Mouse (Mus musculus) heart, postnatal 14 days (tissue): Measurements from ENCODE around the gene Suclg1. TPM values are rescaled to one million over a fixed set of nuclear protein-coding genes. Genes with fewer than 3 reads are reported as not detected.
A peak's percentile ranks its signal among the peaks of the same experiment; 100 is the strongest.

Source experiments
- DNase-seq, 2 experiments: peaks; one replicate each; pipeline ENCODE4 v3.0.0; 2021 to 2022
- intact Hi-C: fragments of 180-260 bp; cut with DNase I; formaldehyde crosslinking; loops from one replicate; pipeline ENCODE4 v1.15.1; 2025
- long read RNA-seq, 2 experiments: library from polyadenylated mRNA; stranded (forward); transcript quantifications; one replicate each; pipeline ENCODE4 v2.0.0; 2021
- total RNA-seq, 2 experiments: library from RNA; stranded (reverse); gene quantifications; 2 replicates each; pipeline ENCODE4 v1.2.3; 2021

The Suclg1 gene
- 100 to 1,000 TPM; 525 to 538 TPM for total RNA-seq
- long read RNA-seq, experiment 1, transcript Suclg1-201 (9 exons, 1,519 nt): major isoform, 636 of 668 reads
- long read RNA-seq, experiment 1, partial matches to known transcripts: 25 of 668 reads
- long read RNA-seq, experiment 1, other reads (novel, unspliced or antisense): 7 of 668 reads
- long read RNA-seq, experiment 2, transcript Suclg1-201 (9 exons, 1,519 nt): major isoform, 476 of 499 reads
- long read RNA-seq, experiment 2, partial matches to known transcripts: 18 of 499 reads
- long read RNA-seq, experiment 2, other reads (novel, unspliced or antisense): 5 of 499 reads

- intact Hi-C loops: no loop called here
- DNase-seq: peak; percentile 85 to 91
Measured at GRCm38 (mm10) chr6:73248237-73249048, at the start of gene Suclg1. Gene Suclg1, plus strand, starts transcription at chr6:73248382.

GRCm38 (mm10) chr6:73203724-73204123 lies 44.5 kb upstream of the Suclg1 start:
- intact Hi-C loops: no loop called here
- no peak for DNase-seq

- intact Hi-C loops: no loop called here
- no peak for DNase-seq
Measured at GRCm38 (mm10) chr6:73204937-73205336, 43.2 kb upstream of the Suclg1 start.

DNA sequence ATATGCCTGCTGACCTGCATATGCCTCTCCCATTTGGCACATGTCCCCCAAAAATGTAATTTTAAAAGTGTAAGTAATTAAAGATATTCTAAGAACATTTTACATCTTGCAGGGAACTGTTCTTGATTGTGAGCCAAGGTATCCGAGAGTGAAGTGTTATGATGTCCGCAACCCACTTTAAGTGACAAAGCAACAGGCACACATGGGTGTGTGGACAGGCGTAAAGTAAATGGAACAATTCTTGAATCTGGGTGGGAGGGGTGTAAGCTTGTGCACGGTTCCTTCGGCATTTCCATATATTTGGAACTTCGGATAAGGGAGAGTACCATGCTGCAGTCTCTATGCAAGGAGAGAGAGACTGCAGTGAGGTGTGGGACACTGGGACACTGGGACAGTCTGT lies 38.6 kb upstream of the Suclg1 start:
- DNase-seq: no peak
- intact Hi-C loops: no loop called here

DNA sequence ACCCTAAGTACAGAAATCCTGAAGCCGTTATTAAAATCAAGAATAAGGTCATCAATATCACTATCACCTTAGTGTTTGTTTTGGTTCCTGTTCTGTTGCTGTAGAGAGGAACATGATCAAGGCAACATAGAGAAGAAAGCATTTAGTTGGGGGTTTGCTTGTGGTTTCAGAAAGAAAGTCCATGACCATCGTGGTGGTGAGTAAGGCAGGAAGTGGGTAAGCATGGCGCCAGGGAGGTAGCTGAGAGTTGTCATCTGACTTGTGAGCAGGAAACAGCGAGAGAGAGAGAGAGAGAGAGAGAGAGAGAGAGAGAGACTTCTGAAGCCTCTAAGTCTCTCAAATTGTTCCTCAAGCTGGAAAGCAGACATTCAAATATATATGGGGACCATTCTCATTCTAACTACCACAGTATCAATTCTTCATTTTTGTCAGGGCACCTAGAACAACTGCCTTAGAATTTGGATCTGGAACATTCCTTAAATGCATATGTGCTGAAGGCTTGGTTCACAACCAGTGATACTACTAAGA lies 37.7 kb upstream of the Suclg1 start:
- intact Hi-C loops: no loop called here
- no peak for DNase-seq

GRCm38 (mm10) chr6:73211036-73211435 lies 37.1 kb upstream of the Suclg1 start:
- intact Hi-C loops: no loop called here
- no peak for DNase-seq

DNA sequence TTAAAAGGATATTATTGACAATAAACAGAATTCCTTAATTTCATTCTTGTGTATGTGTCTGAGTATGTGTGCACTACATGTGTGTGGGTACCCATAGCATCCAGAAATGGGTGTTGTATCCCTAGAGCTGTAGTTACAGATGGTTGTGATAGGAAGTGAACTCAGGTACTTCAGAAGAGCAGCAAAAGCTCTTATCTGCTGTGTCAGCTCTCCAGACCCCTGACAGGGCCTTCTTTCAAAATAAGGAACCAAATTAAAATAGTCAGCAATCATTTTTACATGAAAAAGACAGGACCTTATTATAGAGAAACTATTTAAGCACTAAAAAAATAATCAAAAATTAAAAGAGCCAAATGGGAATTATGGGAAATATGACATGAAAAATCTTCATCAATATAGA lies 36.6 kb upstream of the Suclg1 start:
- intact Hi-C loops: no loop called here
- no peak for DNase-seq

GRCm38 (mm10) chr6:73221189-73221957 lies 26.8 kb upstream of the Suclg1 start, which contains the start of gene Dnah6:
Gene Dnah6, minus strand, starts transcription at chr6:73221651.
- intact Hi-C loops: loop anchor here (10.0 kb wide), 1 partner anchor 567 kb away; no protein-coding TSS in a partner anchor
- DNase-seq: peak; percentile 84 to 93

DNA sequence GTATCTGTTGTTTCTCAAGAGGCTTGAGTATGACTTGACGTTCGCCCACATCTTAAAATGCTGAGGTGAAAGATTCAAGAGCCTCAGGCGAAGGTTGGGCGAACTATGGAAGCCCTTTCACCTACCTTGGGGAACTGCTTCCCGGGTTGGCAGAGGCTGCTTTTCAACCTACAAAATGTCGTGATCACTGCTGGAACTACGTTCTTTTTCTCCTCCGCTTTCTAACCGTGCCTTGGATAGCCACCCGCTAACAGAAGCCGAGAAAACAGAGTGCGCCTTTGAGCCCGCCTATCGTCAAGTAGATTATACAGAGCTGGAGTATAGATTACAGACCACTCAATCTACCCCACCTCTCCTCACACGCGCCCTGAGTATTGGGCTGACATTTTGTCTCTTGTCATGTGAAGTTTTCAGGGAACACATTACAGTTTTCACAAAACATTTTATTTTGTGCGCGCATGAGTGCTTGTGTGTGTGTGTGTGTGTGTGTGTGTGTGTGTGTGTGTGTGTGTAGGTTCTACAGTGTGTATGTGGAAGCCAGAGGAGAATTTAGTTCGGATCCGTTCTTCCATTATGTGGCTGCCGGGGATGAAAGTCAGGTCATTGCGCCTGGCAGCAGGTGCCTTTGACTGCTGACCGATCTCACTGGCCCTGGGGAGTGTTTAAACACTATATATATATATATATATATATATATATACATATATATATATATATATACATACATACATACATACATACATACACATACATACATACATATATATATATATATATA lies 26.0 kb upstream of the Suclg1 start:
- intact Hi-C loops: loop anchor here (10.0 kb wide), 1 partner anchor 567 kb away; no protein-coding TSS in a partner anchor
- DNase-seq: peak; percentile 16 to 48

- DNase-seq: peak; percentile 86 to 94
- intact Hi-C loops: loop anchor here (10.0 kb wide), 1 partner anchor 568 kb away; no protein-coding TSS in a partner anchor
Measured at GRCm38 (mm10) chr6:73222841-73223526, 25.2 kb upstream of the Suclg1 start.

GRCm38 (mm10) chr6:73227376-73228158 lies 20.6 kb upstream of the Suclg1 start:
- intact Hi-C loops: loop anchor here (5.0 to 10.0 kb wide), 4 partner anchors 75 to 573 kb away; no protein-coding TSS in a partner anchor
- peak in 1 of 2 experiments; percentile 47 for DNase-seq

- intact Hi-C loops: loop anchor here (5.0 to 10.0 kb wide), 4 partner anchors 76 to 574 kb away; no protein-coding TSS in a partner anchor
- DNase-seq: peak; percentile 19 to 28
Measured at GRCm38 (mm10) chr6:73228408-73228807, 19.8 kb upstream of the Suclg1 start.

DNA sequence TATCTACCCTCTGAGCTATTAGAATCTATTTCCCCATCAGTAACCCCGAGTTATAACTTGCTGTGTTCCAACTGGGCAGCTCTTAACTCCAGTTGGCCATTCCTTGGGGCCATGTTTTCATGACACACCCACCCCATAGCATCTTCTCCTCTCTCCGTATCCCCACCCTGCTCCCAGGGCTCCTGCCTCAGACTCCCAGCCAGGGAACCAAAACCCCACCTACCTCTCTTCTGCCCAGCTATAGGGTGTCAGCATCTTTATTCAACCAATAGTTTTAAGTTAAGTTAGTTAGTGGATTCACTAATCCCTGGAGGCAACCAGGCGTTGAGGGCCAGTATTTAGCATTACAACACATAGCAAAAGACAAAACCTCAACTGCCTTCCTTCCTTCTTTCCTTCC lies 19.3 kb upstream of the Suclg1 start:
- DNase-seq: no peak
- intact Hi-C loops: loop anchor here (5.0 to 10.0 kb wide), 4 partner anchors 77 to 574 kb away; no protein-coding TSS in a partner anchor

GRCm38 (mm10) chr6:73232152-73232584 lies 16.0 kb upstream of the Suclg1 start:
- no peak for DNase-seq

DNA sequence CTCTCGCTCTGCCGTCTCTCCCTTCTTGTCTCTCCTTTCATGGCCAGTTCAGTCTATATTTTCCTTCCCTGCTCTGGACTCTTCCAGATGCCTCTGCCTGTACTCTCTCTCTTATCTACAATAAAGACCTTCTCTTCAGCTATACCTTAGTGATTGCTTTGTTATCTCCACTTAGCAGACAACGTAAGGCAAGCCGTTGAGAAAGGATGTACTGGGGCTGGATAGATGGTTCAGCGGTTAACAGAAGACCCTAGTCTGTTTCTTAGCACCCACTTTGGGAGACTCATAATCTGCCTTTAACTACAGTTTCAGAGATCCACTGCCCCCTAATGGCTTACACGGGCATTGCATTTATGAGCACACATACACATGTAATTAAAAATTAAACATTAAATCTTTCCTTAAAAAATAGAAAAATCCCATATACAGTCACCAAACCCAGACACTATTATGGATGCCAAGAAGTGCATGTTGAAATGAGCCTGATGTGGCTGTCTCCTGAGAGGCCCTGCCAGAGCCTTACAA lies 14.9 kb upstream of the Suclg1 start:
- intact Hi-C loops: no loop called here
- DNase-seq: no peak

More at GRCm38 (mm10) chr6:73232152-73232584, 16.0 kb upstream of the Suclg1 start:
- intact Hi-C loops: no loop called here

- no peak for DNase-seq
- intact Hi-C loops: no loop called here
Measured at GRCm38 (mm10) chr6:73234302-73234900, 13.8 kb upstream of the Suclg1 start.

- DNase-seq: no peak
- intact Hi-C loops: no loop called here
Measured at GRCm38 (mm10) chr6:73235650-73236049, 12.5 kb upstream of the Suclg1 start.
